Comparison of ENCODE assay signal across 10 mouse cellular contexts in genomic region chr2:34982096-34982724, GRCm38 (mm10). TPM values are rescaled to one million over a fixed set of nuclear protein-coding genes. Genes with fewer than 3 reads are reported as not detected.
A peak's percentile ranks its signal among the peaks of the same experiment; 100 is the strongest.
DNase-seq lines count a peak whose midpoint lies in the region; ATAC-seq and TF ChIP-seq lines count a peak whose summit lies in the region.
"Had no signal": no experiment of that assay in that cellular context is flagged by ENCODE, and none has a peak within 500 bp of the region (broad histone marks: within the 10 kb centered on the region; RNA-seq: fewer than 3 reads in every experiment).

No protein-coding gene starts in this region.

- peak overlapping the region; percentile 78 for H3K27ac ChIP-seq in hindbrain, embryonic 10.5 days
- no peak overlapping the region for H3K27ac ChIP-seq in hindbrain, embryonic 11.5 days (ENCODE audit: low read depth, low read length)
- peak overlapping the region; percentile 79 for H3K27ac ChIP-seq in embryonic facial prominence, embryonic 10.5 days (replicated peaks)
- H3K27ac ChIP-seq: liver, embryonic 13.5 days; neural tube, embryonic 12.5 days had no signal

- 65% methylated on average over 14 of the region's 14 CpGs for WGBS in hindbrain, embryonic 10.5 days
- 62% methylated on average over 14 of the region's 14 CpGs for WGBS in hindbrain, embryonic 11.5 days
- 66% methylated on average over 14 of the region's 14 CpGs for WGBS in embryonic facial prominence, embryonic 10.5 days

- DNase-seq in hindbrain, embryonic 10.5 days (ENCODE audit: low spot score), result peak; percentile 8
- DNase-seq in hindbrain, embryonic 11.5 days (ENCODE audit: low spot score), result no peak
- no peak for DNase-seq in embryonic facial prominence, embryonic 10.5 days (ENCODE audit: low spot score)
- peak; percentile 23 to 58 for DNase-seq in left cerebral cortex, postnatal 14 days (ENCODE audit: low spot score in 2 of 2)
- DNase-seq in urinary bladder, postnatal 14 days (ENCODE audit: low spot score), result no peak
- DNase-seq in ovary, adult 18-20 months (ENCODE audit: low spot score), result no peak
- no peak for DNase-seq in adrenal gland, postnatal 10 days
- DNase-seq: liver, embryonic 13.5 days had no signal

- H3K4me3 ChIP-seq in hindbrain, embryonic 10.5 days, result no peak overlapping the region
- H3K4me3 ChIP-seq in hindbrain, embryonic 11.5 days (ENCODE audit: low read depth, low read length), result no peak overlapping the region
- no peak overlapping the region for H3K4me3 ChIP-seq in C2C12 (ENCODE audit: insufficient read depth, poor library complexity, severe bottlenecking)
- no peak overlapping the region for H3K4me3 ChIP-seq in embryonic facial prominence, embryonic 10.5 days
- H3K4me3 ChIP-seq: liver, embryonic 13.5 days; neural tube, embryonic 12.5 days had no signal

- H3ac ChIP-seq in C2C12 (ENCODE audit: control insufficient read depth, insufficient read length, low read depth), result no peak overlapping the region

- no peaks in the 10 kb centered on the region for H3K9me3 ChIP-seq in hindbrain, embryonic 10.5 days
- H3K9me3 ChIP-seq in hindbrain, embryonic 11.5 days (ENCODE audit: control insufficient read depth, low read length), result no peaks in the 10 kb centered on the region
- H3K9me3 ChIP-seq in embryonic facial prominence, embryonic 10.5 days, result no peaks in the 10 kb centered on the region
- H3K9me3 ChIP-seq: liver, embryonic 13.5 days; neural tube, embryonic 12.5 days had no signal

- no peak for TF ChIP-seq CTCF in C2C12 (IDR thresholded peaks at IDR 0.05; ENCODE audit: control insufficient read depth, insufficient read depth, insufficient read length)

- no peak for ATAC-seq in hindbrain, embryonic 11.5 days (ENCODE audit: low FRiP score)

- H3K79me3 ChIP-seq in C2C12 (ENCODE audit: low read depth), result no peaks in the 10 kb centered on the region

- no peak overlapping the region for H3K9ac ChIP-seq in hindbrain, embryonic 11.5 days (ENCODE audit: low read depth, low read length)
- H3K9ac ChIP-seq: liver, embryonic 13.5 days; neural tube, embryonic 12.5 days had no signal

- intact Hi-C loops in left cerebral cortex, postnatal 14 days (cut with DNase I), result no loop called here

- H3K36me3 ChIP-seq in hindbrain, embryonic 10.5 days, result no peaks in the 10 kb centered on the region
- no peaks in the 10 kb centered on the region for H3K36me3 ChIP-seq in hindbrain, embryonic 11.5 days (ENCODE audit: control insufficient read depth, insufficient read depth, low read length)
- no peaks in the 10 kb centered on the region for H3K36me3 ChIP-seq in C2C12 (ENCODE audit: control insufficient read depth, insufficient read depth)
- H3K36me3 ChIP-seq in embryonic facial prominence, embryonic 10.5 days (replicated peaks), result no peaks in the 10 kb centered on the region
- H3K36me3 ChIP-seq: liver, embryonic 13.5 days; neural tube, embryonic 12.5 days had no signal

- H3K4me2 ChIP-seq in hindbrain, embryonic 11.5 days (replicated peaks; ENCODE audit: low read depth, low read length), result no peak overlapping the region
- H3K4me2 ChIP-seq: liver, embryonic 13.5 days; neural tube, embryonic 12.5 days had no signal

- no peaks in the 10 kb centered on the region for H3K79me2 ChIP-seq in C2C12 (ENCODE audit: control insufficient read depth, insufficient read depth)

- H3K4me1 ChIP-seq in hindbrain, embryonic 10.5 days (replicated peaks), result peaks cover 19% of the 10 kb centered on the region
- no peaks in the 10 kb centered on the region for H3K4me1 ChIP-seq in hindbrain, embryonic 11.5 days (replicated peaks; ENCODE audit: control insufficient read depth, insufficient read depth, low read length)
- peaks cover 37% of the 10 kb centered on the region for H3K4me1 ChIP-seq in embryonic facial prominence, embryonic 10.5 days

- H3K27me3 ChIP-seq in hindbrain, embryonic 10.5 days (ENCODE audit: insufficient read depth, poor library complexity, severe bottlenecking), result no peaks in the 10 kb centered on the region
- no peaks in the 10 kb centered on the region for H3K27me3 ChIP-seq in hindbrain, embryonic 11.5 days (ENCODE audit: control insufficient read depth, insufficient read depth, low read length)
- H3K27me3 ChIP-seq in C2C12 (ENCODE audit: control insufficient read depth, insufficient read depth, insufficient read length), result peaks cover 34% of the 10 kb centered on the region
- no peaks in the 10 kb centered on the region for H3K27me3 ChIP-seq in embryonic facial prominence, embryonic 10.5 days (replicated peaks; ENCODE audit: low read depth, poor library complexity, severe bottlenecking)
- H3K27me3 ChIP-seq: liver, embryonic 13.5 days; neural tube, embryonic 12.5 days had no signal

TF ChIP-seq in C2C12, 6 proteins besides CTCF, POLR2A, EP300 and RAD21:
- TF ChIP-seq CEBPB (IDR thresholded peaks at IDR 0.05; ENCODE audit: low read depth), result no peak
- TF ChIP-seq MYOD1 (IDR thresholded peaks at IDR 0.05; ENCODE audit: control insufficient read depth, insufficient read length, low read depth), result peak; percentile 5

RNA-seq across cellular contexts. Expression of gene Traf1, which starts 20.6 kb away (rescaled TPM):
- 0.27 and 0.67 TPM in 2 replicates for polyA plus RNA-seq in hindbrain, embryonic 10.5 days (2016; fragmentation: Nextera tagmentation; extraction: Ambion mirVana)
- polyA plus RNA-seq in hindbrain, embryonic 11.5 days (2014; fragmentation: Nextera tagmentation; extraction: Ambion mirVana), result 0.28 and 0.40 TPM in 2 replicates
- polyA plus RNA-seq in C2C12 (2012; fragmentation: generic; extraction: Trizol), result 1.8 TPM
- polyA plus RNA-seq in embryonic facial prominence, embryonic 10.5 days (2016; fragmentation: Nextera tagmentation; extraction: Ambion mirVana), result 0.34 and 0.38 TPM in 2 replicates
- under 1 TPM; 0.59 to 0.78 TPM for total RNA-seq in left cerebral cortex, postnatal 14 days (2021)
- total RNA-seq in adrenal gland, postnatal 10 days (2021), result 1 to 10 TPM; 3.5 to 3.7 TPM

Comparison
In these comparisons a context has a peak if more than half of its experiments do, and no peak if none do; other contexts are left out.
1. DNase-seq: peak in hindbrain, embryonic 10.5 days (single experiment) and left cerebral cortex, postnatal 14 days (2 of 2); none in hindbrain, embryonic 11.5 days (single experiment), embryonic facial prominence, embryonic 10.5 days (single experiment), urinary bladder, postnatal 14 days (single experiment), ovary, adult 18-20 months (single experiment) and adrenal gland, postnatal 10 days (single experiment).